Mouse (Mus musculus) T-cell, adult 2 months (primary cell): Measurements from ENCODE around the gene Ppp1r9b.
A peak's percentile ranks its signal among the peaks of the same experiment; 100 is the strongest.
"Not testable (repeated sequence)": the region's sequence is repeated elsewhere in the genome, so short reads cannot be mapped to it uniquely, and the experiment has no call there.

Source experiments
- DNase-seq: peaks from one replicate; pipeline ENCODE4 v3.0.0; 2022; ENCODE audit warnings: low spot score

Gene Ppp1r9b

DNA sequence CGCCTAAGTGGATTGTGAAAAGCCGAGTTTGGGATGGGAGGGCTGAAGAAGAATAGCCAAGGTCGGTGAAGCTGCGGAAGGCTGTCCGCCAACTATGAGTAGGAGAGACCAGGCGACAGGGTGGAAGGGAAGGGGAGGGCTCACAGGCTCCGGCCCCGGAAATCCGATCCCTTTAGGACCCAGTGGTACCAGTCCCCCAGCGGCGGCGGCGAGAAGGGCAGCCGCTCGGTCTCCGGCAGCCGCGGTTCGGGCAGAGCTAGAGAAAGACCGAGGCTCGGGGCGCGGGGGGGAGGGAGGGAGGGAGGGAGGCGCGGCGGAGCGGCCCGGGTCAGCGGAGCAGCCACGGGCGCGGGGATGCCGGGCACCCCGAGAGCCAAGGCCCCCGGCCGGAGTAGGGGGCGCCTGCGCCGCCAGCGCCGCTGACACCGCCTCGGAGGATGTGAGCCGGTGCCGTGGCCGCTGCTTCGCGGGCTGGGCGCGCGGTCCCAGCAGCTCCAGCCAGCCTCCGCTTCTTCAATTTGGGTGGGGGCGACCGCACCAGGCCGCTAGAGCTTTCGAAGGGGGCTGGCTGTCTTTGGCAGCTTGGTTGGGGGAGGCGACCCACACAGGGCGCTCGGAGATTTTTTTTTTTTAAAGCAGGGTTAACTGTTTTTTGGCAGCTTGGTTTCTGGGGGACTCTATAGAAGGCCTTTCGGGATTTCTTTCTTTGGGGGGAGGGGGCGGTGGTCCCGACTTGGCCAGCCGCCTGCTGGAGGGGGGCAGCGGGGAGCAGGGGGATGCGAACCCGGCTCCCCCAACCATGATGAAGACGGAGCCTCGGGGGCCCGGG, at the start of gene Ppp1r9b:
Gene Ppp1r9b, plus strand, starts transcription at position 287 of the 829 bp plus-strand sequence.
- peak; percentile 87 for DNase-seq

GRCm38 (mm10) chr11:94941121-94941520, 49.7 kb upstream of the Ppp1r9b start:
- DNase-seq, result no peak

DNA sequence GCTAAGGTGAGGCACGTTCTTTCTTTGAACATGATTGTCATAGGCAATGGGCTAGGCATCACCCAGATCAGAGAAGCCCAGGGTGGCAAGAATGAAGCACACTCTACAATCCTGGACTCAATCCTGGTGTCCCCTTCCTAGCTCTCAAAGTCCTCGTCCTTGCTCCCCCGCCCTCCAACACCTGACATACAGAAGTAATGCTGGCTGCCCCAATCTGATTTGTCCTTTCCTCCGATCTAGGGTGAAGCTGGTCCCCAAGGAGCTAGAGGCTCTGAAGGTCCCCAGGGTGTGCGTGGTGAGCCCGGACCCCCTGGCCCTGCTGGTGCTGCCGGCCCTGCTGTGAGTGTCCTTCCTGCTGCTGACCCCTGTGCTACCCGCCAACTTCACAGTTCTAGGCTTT, 49.1 kb upstream of the Ppp1r9b start:
- no peak for DNase-seq

DNA sequence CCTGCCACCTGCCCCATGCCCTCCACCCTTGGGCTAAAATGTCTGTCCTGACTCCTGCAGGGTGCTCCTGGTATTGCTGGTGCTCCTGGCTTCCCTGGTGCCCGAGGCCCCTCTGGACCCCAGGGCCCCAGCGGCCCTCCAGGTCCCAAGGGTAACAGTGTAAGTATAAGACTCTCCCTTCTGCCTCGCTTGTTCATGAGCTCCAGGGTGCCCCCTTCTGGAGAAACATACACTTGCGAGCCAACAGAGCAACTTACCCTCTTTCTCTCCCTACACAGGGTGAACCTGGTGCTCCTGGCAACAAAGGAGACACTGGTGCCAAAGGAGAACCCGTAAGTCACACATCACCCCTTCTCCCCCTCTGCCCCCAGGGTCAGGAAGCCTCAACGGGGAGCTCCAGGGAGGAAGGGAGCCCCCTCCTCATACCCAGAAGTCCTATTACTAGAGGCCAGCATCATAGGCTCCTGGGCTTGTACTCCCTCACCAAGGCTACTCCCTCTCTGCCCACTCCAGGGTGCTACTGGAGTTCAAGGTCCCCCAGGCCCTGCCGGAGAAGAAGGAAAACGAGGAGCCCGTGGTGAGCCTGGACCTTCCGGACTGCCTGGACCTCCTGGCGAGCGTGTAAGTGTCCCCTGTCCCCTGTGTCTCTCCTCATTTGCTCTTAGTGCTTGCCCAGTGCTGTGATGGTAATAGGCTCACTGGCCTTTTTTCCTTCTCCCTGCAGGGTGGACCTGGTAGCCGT, 48.4 kb upstream of the Ppp1r9b start:
- peak; percentile 45 for DNase-seq

- DNase-seq, result no peak
These were observed 47.8 kb upstream of the Ppp1r9b start for GRCm38 (mm10) chr11:94943054-94943453.

- DNase-seq, result no peak
These were observed 46.5 kb upstream of the Ppp1r9b start for GRCm38 (mm10) chr11:94944295-94944694.

DNA sequence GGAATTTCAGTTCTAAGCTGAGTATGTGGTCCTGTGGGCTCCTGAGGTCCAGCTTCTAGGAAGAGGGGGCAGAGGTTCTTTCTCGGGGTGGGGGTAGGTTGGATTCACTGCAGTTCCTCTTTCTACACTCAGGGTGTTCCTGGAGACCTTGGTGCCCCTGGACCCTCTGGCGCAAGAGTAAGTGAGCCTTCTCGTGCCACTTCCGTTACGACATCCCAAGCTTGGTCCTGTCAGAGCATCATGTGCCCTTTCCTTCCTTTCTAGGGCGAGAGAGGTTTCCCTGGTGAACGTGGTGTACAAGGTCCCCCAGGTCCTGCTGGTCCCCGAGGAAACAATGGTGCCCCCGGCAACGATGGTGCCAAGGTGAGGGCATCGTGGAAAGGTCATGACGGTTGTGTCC, 45.6 kb upstream of the Ppp1r9b start:
- DNase-seq, result no peak

DNA sequence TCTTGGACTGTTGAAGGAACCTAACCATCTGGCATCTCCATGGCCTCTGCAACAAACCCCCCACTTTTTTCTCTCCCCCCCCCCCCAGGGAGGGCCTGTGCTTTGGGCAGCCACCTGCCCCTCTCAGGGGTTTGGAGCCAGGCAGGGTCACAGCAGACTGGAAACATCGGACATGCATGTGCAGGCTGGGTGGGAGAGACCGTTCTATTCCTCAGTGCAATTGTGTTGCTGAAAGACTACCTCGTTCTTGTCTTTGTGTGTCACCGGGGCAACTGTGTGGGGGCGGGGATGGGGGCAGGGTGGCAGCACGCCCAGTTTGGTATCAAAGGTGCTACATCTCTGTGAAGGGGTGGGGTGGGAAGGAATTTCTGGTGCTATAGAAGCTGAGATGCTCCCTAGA, 38.7 kb upstream of the Ppp1r9b start:
- no peak for DNase-seq

- DNase-seq, result no peak
These were observed 35.7 kb upstream of the Ppp1r9b start for GRCm38 (mm10) chr11:94955103-94955502.

- DNase-seq, result no peak
These were observed 33.2 kb upstream of the Ppp1r9b start for GRCm38 (mm10) chr11:94957693-94958064.

- DNase-seq, result no peak
These were observed 32.6 kb upstream of the Ppp1r9b start for GRCm38 (mm10) chr11:94958065-94958858.

GRCm38 (mm10) chr11:94962534-94963101, 28.2 kb upstream of the Ppp1r9b start:
- no peak for DNase-seq

GRCm38 (mm10) chr11:94967419-94967818, 23.4 kb upstream of the Ppp1r9b start, which contains the start of gene Hils1:
Gene Hils1 (plus strand): TSS chr11:94967593.
- DNase-seq, result no peak

- DNase-seq, result no peak
These were observed 22.6 kb upstream of the Ppp1r9b start for GRCm38 (mm10) chr11:94968187-94968586.

GRCm38 (mm10) chr11:94969709-94970108, 21.1 kb upstream of the Ppp1r9b start:
- not testable (repeated sequence) for DNase-seq

DNA sequence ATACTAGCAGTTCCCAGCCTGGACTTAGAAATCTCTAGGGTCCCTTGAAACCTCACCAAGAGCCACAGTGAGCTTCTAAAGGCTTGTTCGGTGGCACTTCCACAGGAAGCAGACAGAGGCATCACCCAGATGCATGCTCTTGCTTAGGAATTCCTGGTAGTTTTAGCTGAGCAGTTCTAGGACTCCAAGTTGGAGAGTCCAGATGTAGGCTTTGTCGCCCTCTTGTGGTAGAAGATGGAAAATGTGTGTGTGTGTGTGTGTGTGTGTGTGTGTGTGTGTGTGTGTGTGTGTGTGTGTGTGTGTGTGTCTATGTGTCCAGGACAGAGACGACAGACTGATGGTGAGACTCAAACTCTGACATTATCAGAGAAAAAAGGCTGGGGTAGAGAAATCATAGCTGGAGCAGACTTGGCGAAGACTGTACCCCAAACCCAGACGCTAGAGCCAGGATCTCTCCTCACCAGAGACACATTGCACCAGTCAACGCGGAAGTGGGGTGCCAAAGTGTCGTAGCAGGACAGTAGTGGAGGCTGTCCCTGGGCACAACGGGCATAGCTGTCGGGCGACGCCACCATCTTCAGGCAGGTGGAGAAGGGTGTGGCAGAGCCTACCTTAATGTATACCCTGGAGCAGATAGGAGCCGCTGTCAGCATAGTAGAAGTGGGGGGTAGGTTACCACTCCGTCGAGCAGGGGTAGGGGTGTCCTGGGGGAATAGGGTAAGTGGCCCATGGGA, 20.5 kb upstream of the Ppp1r9b start:
- DNase-seq, result peak; percentile 48

DNA sequence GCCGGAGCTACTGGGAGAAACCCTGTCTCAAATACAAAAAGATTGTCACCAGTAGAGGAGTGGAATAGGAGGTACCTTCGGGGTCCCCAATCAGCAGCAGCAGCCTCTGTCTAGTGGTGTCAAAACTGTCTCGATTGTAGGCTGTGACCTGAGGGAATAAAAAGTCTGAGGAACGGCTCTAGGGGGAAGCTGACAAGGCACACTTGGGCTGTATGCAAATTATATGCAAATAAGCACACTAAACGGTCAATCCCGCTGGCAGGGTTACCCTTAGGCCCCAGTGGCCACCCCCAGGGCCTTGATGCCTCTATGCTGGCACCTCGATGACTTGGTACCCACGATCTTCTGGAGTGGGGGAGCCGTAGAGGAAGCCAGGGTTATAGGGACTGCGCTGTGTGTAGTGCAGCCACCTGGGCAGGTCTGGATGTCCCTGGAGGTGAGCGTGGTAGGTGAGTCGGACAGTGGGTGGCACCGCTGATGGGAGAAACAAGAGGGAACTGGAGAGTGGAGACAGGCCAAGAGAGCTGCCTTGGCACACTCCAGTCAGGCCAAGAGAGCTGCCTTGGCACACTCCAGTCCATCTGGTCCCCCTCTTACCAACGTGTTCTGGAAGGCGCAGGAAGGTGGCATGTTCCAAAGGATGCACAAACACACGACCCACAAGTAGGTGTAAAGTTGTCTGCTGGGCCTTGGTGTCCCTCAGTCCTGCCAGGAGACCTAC, 18.8 kb upstream of the Ppp1r9b start:
- no peak for DNase-seq

GRCm38 (mm10) chr11:94972887-94973286, 17.9 kb upstream of the Ppp1r9b start:
- no peak for DNase-seq

DNA sequence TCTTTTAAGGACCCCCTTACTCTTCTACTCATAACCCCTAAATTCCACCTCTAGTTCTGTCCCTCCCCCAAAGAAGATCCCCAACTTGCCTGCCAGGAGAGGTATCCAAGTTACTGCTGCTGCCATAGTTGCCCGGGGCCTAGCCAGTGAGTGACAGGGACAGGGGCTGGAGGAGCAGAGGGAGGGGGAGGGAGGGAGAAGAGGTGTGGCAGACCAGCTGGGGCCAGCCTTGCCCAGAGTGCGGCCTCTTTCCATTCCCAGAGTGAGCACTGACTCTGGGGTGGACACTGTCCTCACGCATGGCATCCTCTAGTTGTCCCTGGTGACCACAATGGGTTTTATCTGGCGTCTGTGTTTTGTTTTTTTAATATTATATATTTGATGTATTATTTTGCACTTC, 17.5 kb upstream of the Ppp1r9b start:
- no peak for DNase-seq

DNA sequence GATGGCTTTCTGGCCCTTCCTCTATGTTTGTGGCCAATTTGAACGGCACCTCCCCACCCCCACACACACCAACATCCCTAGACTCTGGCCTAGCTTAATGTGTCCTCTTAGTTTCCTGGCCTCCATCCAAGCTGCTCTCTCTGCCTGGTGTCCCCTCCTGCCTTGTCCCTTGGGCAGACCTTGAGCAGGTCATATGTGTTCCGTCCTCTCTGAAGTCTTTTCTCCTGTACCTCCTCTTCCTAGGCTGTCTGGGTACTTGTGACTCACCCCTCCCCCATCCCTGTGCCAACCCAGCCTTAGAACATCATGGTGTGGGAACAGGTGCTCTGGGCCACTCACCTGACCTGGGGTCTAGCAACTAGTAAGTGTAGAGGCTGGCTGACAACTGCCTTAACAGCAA, 15.9 kb upstream of the Ppp1r9b start:
- DNase-seq, result no peak

GRCm38 (mm10) chr11:94976199-94976598, 14.6 kb upstream of the Ppp1r9b start, which contains the start of gene Sgca:
Gene Sgca (minus strand): TSS chr11:94976327.
- DNase-seq, result no peak
